14 mouse cellular contexts compared by ENCODE assay signal in the genomic region with DNA sequence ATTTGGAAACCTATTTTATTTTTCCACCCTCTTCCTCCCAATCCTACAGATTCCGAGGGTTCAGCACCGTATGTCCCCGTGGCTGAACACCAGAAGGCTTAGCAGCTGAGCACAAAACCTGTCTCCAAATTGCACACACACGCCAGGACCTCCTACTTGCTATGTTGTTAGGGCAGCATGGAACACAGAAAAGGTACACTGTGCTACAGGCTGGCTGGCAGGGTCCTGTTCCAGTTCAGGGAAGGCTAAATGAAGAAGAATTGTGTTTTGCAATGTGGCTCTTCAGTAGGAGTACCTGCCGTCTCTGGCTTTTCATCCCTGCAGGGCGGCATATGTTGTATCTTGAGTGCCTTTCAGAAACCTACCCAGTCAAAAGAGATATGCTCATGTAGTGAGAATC.
DNase-seq lines count a peak whose midpoint lies in the region; ATAC-seq and TF ChIP-seq lines count a peak whose summit lies in the region.
"Had no signal": no experiment of that assay in that cellular context is flagged by ENCODE, and none has a peak within 500 bp of the region (broad histone marks: within the 10 kb centered on the region; RNA-seq: fewer than 3 reads in every experiment).

No protein-coding gene starts in this region.

- H3K4me1 ChIP-seq in hindbrain, embryonic 16.5 days (ENCODE audit: control insufficient read depth, insufficient read depth, low read depth, low read length): no peaks in the 10 kb centered on the region
- H3K4me1 ChIP-seq in hindbrain, embryonic 11.5 days (replicated peaks; ENCODE audit: control insufficient read depth, insufficient read depth, low read length): no peaks in the 10 kb centered on the region
- H3K4me1 ChIP-seq in cerebellum, adult 2 months (ENCODE audit: control insufficient read depth, insufficient read depth, low read length): peaks cover 29% of the 10 kb centered on the region
- H3K4me1 ChIP-seq: embryonic facial prominence, embryonic 12.5 days; hindbrain, embryonic 10.5 days; intestine, embryonic 15.5 days had no signal

- peak; percentile 7; the same call in 1 of the 2 replicates for TF ChIP-seq CTCF in cerebellum, adult 2 months (IDR thresholded peaks at IDR 0.05; ENCODE audit: borderline replicate concordance, insufficient read depth, low read depth, low read length)

- WGBS in hindbrain, embryonic 16.5 days: 84% methylated on average over 6 of the region's 6 CpGs
- WGBS in hindbrain, embryonic 11.5 days: 90% methylated on average over 6 of the region's 6 CpGs
- WGBS in cerebellum, adult 2 months: 11% methylated on average over 6 of the region's 6 CpGs

- H3K4me2 ChIP-seq in hindbrain, embryonic 16.5 days (ENCODE audit: low read length): no peak overlapping the region
- H3K4me2 ChIP-seq in hindbrain, embryonic 11.5 days (replicated peaks; ENCODE audit: low read depth, low read length): no peak overlapping the region
- H3K4me2 ChIP-seq: embryonic facial prominence, embryonic 12.5 days; heart, embryonic 13.5 days; intestine, embryonic 15.5 days had no signal

- ATAC-seq in hindbrain, embryonic 16.5 days: peak; percentile 43; the same call in 1 of the 2 replicates
- no peak for ATAC-seq in hindbrain, embryonic 11.5 days (ENCODE audit: low FRiP score)
- ATAC-seq: intestine, embryonic 15.5 days had no signal

- H3K36me3 ChIP-seq in hindbrain, embryonic 16.5 days (ENCODE audit: control insufficient read depth, insufficient read depth, low read length): no peaks in the 10 kb centered on the region
- H3K36me3 ChIP-seq in hindbrain, embryonic 11.5 days (ENCODE audit: control insufficient read depth, insufficient read depth, low read length): no peaks in the 10 kb centered on the region
- H3K36me3 ChIP-seq: embryonic facial prominence, embryonic 12.5 days; hindbrain, embryonic 10.5 days; intestine, embryonic 15.5 days had no signal

- H3K9me3 ChIP-seq in hindbrain, embryonic 16.5 days (ENCODE audit: control insufficient read depth, low read length): no peaks in the 10 kb centered on the region
- H3K9me3 ChIP-seq in hindbrain, embryonic 11.5 days (ENCODE audit: control insufficient read depth, low read length): no peaks in the 10 kb centered on the region
- H3K9me3 ChIP-seq: embryonic facial prominence, embryonic 12.5 days; heart, embryonic 13.5 days; hindbrain, embryonic 10.5 days; intestine, embryonic 15.5 days had no signal

- no peak overlapping the region for H3K9ac ChIP-seq in hindbrain, embryonic 16.5 days (ENCODE audit: low read depth, low read length)
- H3K9ac ChIP-seq in hindbrain, embryonic 11.5 days (ENCODE audit: low read depth, low read length): no peak overlapping the region
- H3K9ac ChIP-seq: embryonic facial prominence, embryonic 12.5 days; heart, embryonic 13.5 days; intestine, embryonic 15.5 days had no signal

- TF ChIP-seq POLR2A in cerebellum, adult 2 months (IDR thresholded peaks at IDR 0.05; ENCODE audit: borderline replicate concordance, insufficient read depth, low read length): peak; percentile 49; the same call in 1 of the 2 replicates

- no peak for DNase-seq in hindbrain, embryonic 11.5 days (ENCODE audit: low spot score)
- DNase-seq in cerebellum, adult 2 months: peak; percentile 80 to 92
- DNase-seq in cerebellum, postnatal 25 days: peak; percentile 83 to 84
- peak; percentile 55 to 80 for DNase-seq in layer of hippocampus, postnatal 14 days (ENCODE audit: low spot score in 2 of 2)
- DNase-seq in heart, adult 18-20 months: no peak
- DNase-seq in left cerebral cortex, adult 11 months (ENCODE audit: low spot score): no peak
- DNase-seq: left cerebral cortex, postnatal 4 days; lung, adult 18-20 months; thymus, postnatal 36 days had no signal

- H3K27me3 ChIP-seq in hindbrain, embryonic 16.5 days (replicated peaks; ENCODE audit: control insufficient read depth, insufficient read depth, low read length): no peaks in the 10 kb centered on the region
- H3K27me3 ChIP-seq in hindbrain, embryonic 11.5 days (ENCODE audit: control insufficient read depth, insufficient read depth, low read length): no peaks in the 10 kb centered on the region
- H3K27me3 ChIP-seq in cerebellum, adult 2 months (ENCODE audit: control insufficient read depth, insufficient read depth, low read length): no peaks in the 10 kb centered on the region
- H3K27me3 ChIP-seq: embryonic facial prominence, embryonic 12.5 days; heart, embryonic 13.5 days; intestine, embryonic 15.5 days had no signal

- H3K27ac ChIP-seq in hindbrain, embryonic 16.5 days (ENCODE audit: low read depth, low read length): no peak overlapping the region
- H3K27ac ChIP-seq in hindbrain, embryonic 11.5 days (ENCODE audit: low read depth, low read length): no peak overlapping the region
- H3K27ac ChIP-seq in cerebellum, adult 2 months (ENCODE audit: insufficient read depth, low read length): peak overlapping the region; percentile 98
- H3K27ac ChIP-seq: embryonic facial prominence, embryonic 12.5 days; heart, embryonic 13.5 days; hindbrain, embryonic 10.5 days; intestine, embryonic 15.5 days had no signal

- no peak overlapping the region for H3K4me3 ChIP-seq in hindbrain, embryonic 16.5 days (ENCODE audit: low read length)
- no peak overlapping the region for H3K4me3 ChIP-seq in hindbrain, embryonic 11.5 days (ENCODE audit: low read depth, low read length)
- H3K4me3 ChIP-seq in cerebellum, adult 2 months (replicated peaks; ENCODE audit: insufficient read depth, low read depth, low read length): no peak overlapping the region
- H3K4me3 ChIP-seq: embryonic facial prominence, embryonic 12.5 days; heart, embryonic 13.5 days; hindbrain, embryonic 10.5 days; intestine, embryonic 15.5 days had no signal

Comparison
In these comparisons a context has a peak if more than half of its experiments do, and no peak if none do; other contexts are left out.
1. DNase-seq: peak in cerebellum, adult 2 months (2 of 2), cerebellum, postnatal 25 days (2 of 2) and layer of hippocampus, postnatal 14 days (2 of 2); none in hindbrain, embryonic 11.5 days (single experiment), heart, adult 18-20 months (0 of 2) and left cerebral cortex, adult 11 months (single experiment).